Mouse (Mus musculus) layer of hippocampus, adult 2 months (tissue): ENCODE data around the gene Metap1. TPM values are rescaled to one million over a fixed set of nuclear protein-coding genes. Genes with fewer than 3 reads are reported as not detected.

Experiments
- DNase-seq, 2 experiments: peaks; one replicate each; pipeline ENCODE4 v3.0.0; 2022; ENCODE audit warnings: low spot score in 2 of 2
- H3K27ac ChIP-seq: fragments of 200-600 bp; 2 replicates; pipeline ENCODE4 v1.8.1; 2022
- H3K4me3 ChIP-seq: fragments of 200-600 bp; 2 replicates; pipeline ENCODE4 v1.8.1; 2022; ENCODE audit warnings: mild to moderate bottlenecking
- CTCF ChIP-seq: fragments of 200-600 bp; conservative IDR thresholded peaks from 2 replicates; pipeline ENCODE4 v1.8.1; 2022; ENCODE audit warnings: antibody characterized with exemption, mild to moderate bottlenecking, moderate library complexity
- microRNA-seq, 2 experiments: library from miRNA; unstranded; fragments of <30 nt; microRNA quantifications; one replicate each; pipeline ENCODE4 v1.2.0; 2021
- total RNA-seq, 2 experiments: library from RNA; stranded (reverse); gene quantifications; 2 replicates each; pipeline ENCODE4 v1.2.3; 2021

Metap1 gene
- total RNA-seq, 2 experiments from 2014 or later: 43.8 to 46.0 TPM

- H3K27ac ChIP-seq: no peak overlapping the region
- DNase-seq: no peak
- no peak for TF ChIP-seq CTCF
- no peak overlapping the region for H3K4me3 ChIP-seq
These were observed 65.1 kb downstream of the Metap1 start for GRCm38 (mm10) chr3:138424247-138424646.

GRCm38 (mm10) chr3:138423664-138424063, 65.7 kb downstream of the Metap1 start:
- Histone ChIP-seq H3K27ac (no peak overlapping the region), H3K4me3 (no peak overlapping the region)
- no peak for TF ChIP-seq CTCF
- DNase-seq: no peak

- no peak for TF ChIP-seq CTCF
- no peak for DNase-seq
- H3K27ac ChIP-seq: no peak overlapping the region
- no peak overlapping the region for H3K4me3 ChIP-seq
These were observed 68.9 kb downstream of the Metap1 start for GRCm38 (mm10) chr3:138420385-138420784.

- no peak overlapping the region for H3K27ac ChIP-seq
- no peak overlapping the region for H3K4me3 ChIP-seq
- no peak for DNase-seq
- TF ChIP-seq CTCF: no peak
These were observed 69.9 kb downstream of the Metap1 start for GRCm38 (mm10) chr3:138419369-138419768.

- no peak for DNase-seq
- no peak for TF ChIP-seq CTCF
- Histone ChIP-seq H3K4me3 (no peak within 1 kb of the TSS), H3K27ac (no peak within 1 kb of the TSS)
These were observed 74.1 kb downstream of the Metap1 start, which contains the start of gene Adh4 for GRCm38 (mm10) chr3:138415121-138415690. TSS of gene Adh4 (plus strand) at chr3:138415466.

GRCm38 (mm10) chr3:138410211-138410610, 79.1 kb downstream of the Metap1 start:
- no peak for TF ChIP-seq CTCF
- Histone ChIP-seq H3K4me3 (no peak overlapping the region), H3K27ac (no peak overlapping the region)
- DNase-seq: no peak

- TF ChIP-seq CTCF: no peak
- Histone ChIP-seq H3K4me3 (no peak overlapping the region), H3K27ac (no peak overlapping the region)
- no peak for DNase-seq
These were observed 79.7 kb downstream of the Metap1 start for GRCm38 (mm10) chr3:138409585-138409984.

Small RNA genes lying within 50 kb of the gene (microRNA-seq; reads per million reads assigned to microRNA genes)
- gene Mir1956: 0 reads per million in 2 experiments

Other genes starting within 250 kb of the Metap1 start
- 1 to 10 TPM in 1 of 2 experiments, under 1 TPM in 1; 0.61 to 1.1 TPM for gene Adh1, start 228.5 kb downstream of the Metap1 start, total RNA-seq
- gene Adh6a, start 176.2 kb downstream of the Metap1 start, total RNA-seq: not detected
- not detected for gene Adh6b, start 147.7 kb downstream of the Metap1 start, total RNA-seq
- not detected for gene Adh4, start 74.0 kb downstream of the Metap1 start, total RNA-seq
- 10 to 100 TPM; 69.6 to 70.8 TPM for gene Adh5, start 46.4 kb downstream of the Metap1 start, total RNA-seq
- 100 to 1,000 TPM; 180 to 182 TPM for gene Eif4e, start 36.7 kb upstream of the Metap1 start, total RNA-seq